Mouse (Mus musculus): Measurements from ENCODE around the gene Mcat. TPM values are rescaled to one million over a fixed set of nuclear protein-coding genes. Genes with fewer than 3 reads are reported as not detected.

The Mcat gene
- total and polyA plus RNA-seq, 3 experiments = 28.4 to 41.6 (median 41.2) TPM

GRCm38 (mm10) chr15:83524333-83524729, 39.3 kb downstream of the Mcat start:
- dilution Hi-C loops (cut with MboI; ENCODE audit: extremely low pct_ligation_motif_present, extremely low pct_unique_long_range_greater_than_20kb, low sequenced_read_pairs) = no loop called here
- H3K79me2 ChIP-seq (replicated peaks; ENCODE audit: control insufficient read depth, extremely low read depth, insufficient read depth, poor library complexity, severe bottlenecking) = no peaks in the 10 kb centered on the region
- peaks cover 81% of the 10 kb centered on the region for H3K27me3 ChIP-seq (replicated peaks)
- 0 out of 4 replicates have a peak, but pooled peaks cover 0 to 3% of the 10 kb centered on the region in 2 experiments for H3K4me1 ChIP-seq (ENCODE audit: control insufficient read depth in 1 of 2, insufficient read depth in 2 of 2)
- H3K4me2 ChIP-seq (ENCODE audit: insufficient read depth, low read depth, poor library complexity, severe bottlenecking) = no peak overlapping the region
- H3K27ac ChIP-seq (ENCODE audit: insufficient read depth, low read depth) = no peak overlapping the region
- no peak for DNase-seq (ENCODE audit: extremely low read depth)
- H3K36me3 ChIP-seq (replicated peaks in 1 of 2; ENCODE audit: control insufficient read depth in 1 of 2, insufficient read depth in 1 of 2, low read length in 1 of 2) = no peaks in the 10 kb centered on the region
- H3K4me3 ChIP-seq (replicated peaks in 1 of 3; ENCODE audit: low read depth in 2 of 3, low read length in 2 of 3, poor library complexity in 1 of 3) = no peak overlapping the region
- in situ Hi-C loops (cut with MboI; ENCODE audit: low pct_ligation_motif_present, low pct_unique_long_range_greater_than_20kb, low sequenced_read_pairs) = loop anchor here (25.0 kb wide), 1 partner anchor 312 kb away; no protein-coding TSS in a partner anchor
- peaks cover 8% of the 10 kb centered on the region for H3K9me3 ChIP-seq (replicated peaks; ENCODE audit: low read length)
- no peak overlapping the region for H3K9ac ChIP-seq (ENCODE audit: insufficient read depth, low read depth)
- TF ChIP-seq USF2 (conservative IDR thresholded peaks at IDR 0.05; ENCODE audit: low read depth, low read length) (no peak), ZMIZ1 (IDR thresholded peaks at IDR 0.05; ENCODE audit: low read depth, low read length) (no peak), RCOR1 (conservative IDR thresholded peaks at IDR 0.05; ENCODE audit: low read depth, low read length) (no peak), TCF12 (IDR thresholded peaks at IDR 0.05; ENCODE audit: low read depth, low read length) (no peak), MXI1 (IDR thresholded peaks at IDR 0.05; ENCODE audit: low read depth, low read length) (no peak), GABPA (IDR thresholded peaks at IDR 0.05; ENCODE audit: insufficient replicate concordance, low read depth, low read length) (no peak), HCFC1 (IDR thresholded peaks at IDR 0.05; ENCODE audit: low read depth, low read length) (no peak), TBP (conservative IDR thresholded peaks at IDR 0.05; ENCODE audit: low read depth, low read length) (no peak)

- dilution Hi-C loops (cut with MboI; ENCODE audit: extremely low pct_ligation_motif_present, extremely low pct_unique_long_range_greater_than_20kb, low sequenced_read_pairs) = no loop called here
These were observed 39.8 kb downstream of the Mcat start for GRCm38 (mm10) chr15:83523638-83524332.

GRCm38 (mm10) chr15:83523196-83523595, 40.4 kb downstream of the Mcat start:
- no peak for DNase-seq (ENCODE audit: extremely low read depth)
- TF ChIP-seq JUND (conservative IDR thresholded peaks at IDR 0.05; ENCODE audit: low read depth, low read length) = no peak
- no peak for TF ChIP-seq ETS1 (conservative IDR thresholded peaks at IDR 0.05; ENCODE audit: low read depth, low read length)
- no peak for TF ChIP-seq NRF1 (IDR thresholded peaks at IDR 0.05; ENCODE audit: low read depth, low read length)
- no peak for TF ChIP-seq TBP (conservative IDR thresholded peaks at IDR 0.05; ENCODE audit: low read depth, low read length)
- no peak for TF ChIP-seq POLR2AphosphoS2 (IDR thresholded peaks at IDR 0.05; ENCODE audit: low read depth, low read length)
- TF ChIP-seq MEF2A (IDR thresholded peaks at IDR 0.05; ENCODE audit: borderline replicate concordance, low read depth, low read length) = no peak
- no peak for TF ChIP-seq TCF12 (IDR thresholded peaks at IDR 0.05; ENCODE audit: low read depth, low read length)
- TF ChIP-seq NELFE (IDR thresholded peaks at IDR 0.05; ENCODE audit: low read depth, low read length) = no peak
- TF ChIP-seq HCFC1 (IDR thresholded peaks at IDR 0.05; ENCODE audit: low read depth, low read length) = no peak
- TF ChIP-seq ZMIZ1 (IDR thresholded peaks at IDR 0.05; ENCODE audit: low read depth, low read length) = no peak
- no peak for TF ChIP-seq KAT2A (IDR thresholded peaks at IDR 0.05; ENCODE audit: insufficient replicate concordance, low read length)
- in situ Hi-C loops (cut with MboI; ENCODE audit: low pct_ligation_motif_present, low pct_unique_long_range_greater_than_20kb, low sequenced_read_pairs) = loop anchor here (25.0 kb wide), 1 partner anchor 311 kb away; no protein-coding TSS in a partner anchor
- Histone ChIP-seq H3K27me3 (replicated peaks) (peaks cover 72% of the 10 kb centered on the region), H3K27ac (ENCODE audit: insufficient read depth, low read depth) (no peak overlapping the region), H3K4me1 (ENCODE audit: control insufficient read depth in 1 of 2, insufficient read depth in 2 of 2) (0 out of 4 replicates have a peak, but pooled peaks cover 0 to 3% of the 10 kb centered on the region in 2 experiments), H3K79me2 (replicated peaks; ENCODE audit: control insufficient read depth, extremely low read depth, insufficient read depth, poor library complexity, severe bottlenecking) (no peaks in the 10 kb centered on the region), H3K36me3 (replicated peaks in 1 of 2; ENCODE audit: control insufficient read depth in 1 of 2, insufficient read depth in 1 of 2, low read length in 1 of 2) (no peaks in the 10 kb centered on the region), H3K9me3 (replicated peaks; ENCODE audit: low read length) (peaks cover 8% of the 10 kb centered on the region), H3K4me2 (ENCODE audit: insufficient read depth, low read depth, poor library complexity, severe bottlenecking) (no peak overlapping the region), H3K4me3 (replicated peaks in 1 of 3; ENCODE audit: low read depth in 2 of 3, low read length in 2 of 3, poor library complexity in 1 of 3) (no peak overlapping the region), H3K9ac (ENCODE audit: insufficient read depth, low read depth) (no peak overlapping the region)
- dilution Hi-C loops (cut with MboI; ENCODE audit: extremely low pct_ligation_motif_present, extremely low pct_unique_long_range_greater_than_20kb, low sequenced_read_pairs) = no loop called here

More at GRCm38 (mm10) chr15:83523638-83524332, 39.8 kb downstream of the Mcat start:
- DNase-seq (ENCODE audit: extremely low read depth) = no peak
- Histone ChIP-seq H3K9ac (ENCODE audit: insufficient read depth, low read depth) (no peak overlapping the region), H3K36me3 (replicated peaks in 1 of 2; ENCODE audit: control insufficient read depth in 1 of 2, insufficient read depth in 1 of 2, low read length in 1 of 2) (no peaks in the 10 kb centered on the region), H3K4me3 (replicated peaks in 1 of 3; ENCODE audit: low read depth in 2 of 3, low read length in 2 of 3, poor library complexity in 1 of 3) (no peak overlapping the region), H3K9me3 (replicated peaks; ENCODE audit: low read length) (peaks cover 8% of the 10 kb centered on the region), H3K4me1 (ENCODE audit: control insufficient read depth in 1 of 2, insufficient read depth in 2 of 2) (0 out of 4 replicates have a peak, but pooled peaks cover 0 to 3% of the 10 kb centered on the region in 2 experiments), H3K27me3 (replicated peaks) (peaks cover 77% of the 10 kb centered on the region), H3K4me2 (ENCODE audit: insufficient read depth, low read depth, poor library complexity, severe bottlenecking) (no peak overlapping the region), H3K79me2 (replicated peaks; ENCODE audit: control insufficient read depth, extremely low read depth, insufficient read depth, poor library complexity, severe bottlenecking) (no peaks in the 10 kb centered on the region), H3K27ac (ENCODE audit: insufficient read depth, low read depth) (no peak overlapping the region)
- in situ Hi-C loops (cut with MboI; ENCODE audit: low pct_ligation_motif_present, low pct_unique_long_range_greater_than_20kb, low sequenced_read_pairs) = loop anchor here (25.0 kb wide), 1 partner anchor 311 kb away; no protein-coding TSS in a partner anchor
- TF ChIP-seq SIN3A (IDR thresholded peaks at IDR 0.05; ENCODE audit: low read length) (no peak), HCFC1 (IDR thresholded peaks at IDR 0.05; ENCODE audit: low read depth, low read length) (no peak)
